Mouse (Mus musculus): ENCODE measurements around the gene Ttc7b.

Ttc7b gene

GRCm38 (mm10) chr12:100309201-100309600 lies 211.4 kb downstream of the Ttc7b start:
- in situ Hi-C loops (cut with MboI, MseI) = no loop called here

- in situ Hi-C loops (cut with MboI, MseI) = no loop called here
Measured at GRCm38 (mm10) chr12:100307501-100308260, 212.9 kb downstream of the Ttc7b start.

GRCm38 (mm10) chr12:100306336-100306735 lies 214.3 kb downstream of the Ttc7b start:
- in situ Hi-C loops (cut with MboI, MseI) = no loop called here

- in situ Hi-C loops (cut with MboI, MseI) = no loop called here
Measured at GRCm38 (mm10) chr12:100305051-100305673, 215.5 kb downstream of the Ttc7b start.

GRCm38 (mm10) chr12:100304280-100304679 lies 216.3 kb downstream of the Ttc7b start:
- in situ Hi-C loops (cut with MboI, MseI) = no loop called here

- in situ Hi-C loops (cut with MboI, MseI) = no loop called here
Measured at GRCm38 (mm10) chr12:100303141-100303540, 217.5 kb downstream of the Ttc7b start.

- in situ Hi-C loops (cut with MboI, MseI) = no loop called here
Measured at GRCm38 (mm10) chr12:100300446-100300845, 220.2 kb downstream of the Ttc7b start.

- in situ Hi-C loops (cut with MboI, MseI) = no loop called here
Measured at GRCm38 (mm10) chr12:100299322-100299726, 221.3 kb downstream of the Ttc7b start.

GRCm38 (mm10) chr12:100298788-100299187 lies 221.8 kb downstream of the Ttc7b start:
- in situ Hi-C loops (cut with MboI, MseI) = no loop called here

- in situ Hi-C loops (cut with MboI, MseI) = no loop called here
Measured at GRCm38 (mm10) chr12:100297961-100298360, 222.7 kb downstream of the Ttc7b start.

GRCm38 (mm10) chr12:100294457-100294856 lies 226.2 kb downstream of the Ttc7b start:
- in situ Hi-C loops (cut with MboI, MseI) = no loop called here

GRCm38 (mm10) chr12:100293956-100294355 lies 226.7 kb downstream of the Ttc7b start:
- in situ Hi-C loops (cut with MboI, MseI) = no loop called here

- in situ Hi-C loops (cut with MboI, MseI) = no loop called here
Measured at GRCm38 (mm10) chr12:100290711-100291685, 229.6 kb downstream of the Ttc7b start.

- in situ Hi-C loops (cut with MboI, MseI) = no loop called here
Measured at GRCm38 (mm10) chr12:100290178-100290531, 230.5 kb downstream of the Ttc7b start.

- in situ Hi-C loops (cut with MboI, MseI) = no loop called here
Measured at GRCm38 (mm10) chr12:100289267-100290177, 231.1 kb downstream of the Ttc7b start.

- in situ Hi-C loops (cut with MboI, MseI) = no loop called here
Measured at GRCm38 (mm10) chr12:100288018-100288417, 232.6 kb downstream of the Ttc7b start.

GRCm38 (mm10) chr12:100287565-100287964 lies 233.1 kb downstream of the Ttc7b start:
- in situ Hi-C loops (cut with MboI, MseI) = no loop called here

- in situ Hi-C loops (cut with MboI, MseI) = no loop called here
Measured at GRCm38 (mm10) chr12:100283283-100283682, 237.3 kb downstream of the Ttc7b start.

- in situ Hi-C loops (cut with MboI, MseI) = no loop called here
Measured at GRCm38 (mm10) chr12:100282025-100282885, 238.4 kb downstream of the Ttc7b start.

Data from T-helper 1 cell (primary cell).